Mouse (Mus musculus) CH12.LX (cell line): ENCODE results near the gene Rps26. TPM values are rescaled to one million over a fixed set of nuclear protein-coding genes. Genes with fewer than 3 reads are reported as not detected.

Source experiments
- DNase-seq: peaks from one replicate; pipeline ENCODE4 v3.0.0-alpha.2; 2013; ENCODE audit errors: extremely low read depth
- H3K27ac ChIP-seq: 2 replicates; pipeline ENCODE4 v1.5.1; 2012; ENCODE audit warnings: low read depth, mild to moderate bottlenecking, control low read depth, moderate library complexity; ENCODE audit not compliant: insufficient read depth
- H3K27me3 ChIP-seq: replicated peaks from 2 replicates; pipeline ENCODE3; 2012; ENCODE audit warnings: inconsistent platforms
- H3K36me3 ChIP-seq, 2 experiments: replicated peaks in 1 of 2; 2 replicates each; pipeline versions ENCODE3 to v1.6.1; 2012; ENCODE audit warnings: inconsistent platforms in 1 of 2, low read length in 1 of 2, mild to moderate bottlenecking in 1 of 2, mixed read lengths in 1 of 2, moderate library complexity in 1 of 2; ENCODE audit not compliant: control insufficient read depth in 1 of 2, insufficient read depth in 1 of 2
- H3K4me1 ChIP-seq, 2 experiments: 2 replicates each; pipeline ENCODE4 v1.6.1; 2012; ENCODE audit warnings: inconsistent platforms in 1 of 2, moderate library complexity in 1 of 2; ENCODE audit not compliant: insufficient read depth in 2 of 2, control insufficient read depth in 1 of 2
- H3K4me2 ChIP-seq: 2 replicates; pipeline ENCODE4 v1.6.1; 2012; ENCODE audit warnings: low read depth, mild to moderate bottlenecking, control low read depth; ENCODE audit not compliant: poor library complexity, insufficient read depth, severe bottlenecking
- H3K4me3 ChIP-seq, 3 experiments: fragments of 150-350 bp in 1 of 3; sonication (generic) in 1 of 3; replicated peaks in 1 of 3; 2 replicates each; pipeline versions ENCODE3 to v1.5.1; 2011 to 2012; ENCODE audit warnings: low read depth in 2 of 3, low read length in 2 of 3, mild to moderate bottlenecking in 2 of 3, moderate library complexity in 2 of 3, control low read depth in 1 of 3, improper control_type of control experiment in 1 of 3, inconsistent platforms in 1 of 3, mixed read lengths in 1 of 3; ENCODE audit not compliant: poor library complexity in 1 of 3
- H3K79me2 ChIP-seq: replicated peaks from 2 replicates; pipeline ENCODE4 v1.6.1; 2012; ENCODE audit warnings: mild to moderate bottlenecking, moderate library complexity; ENCODE audit not compliant: control insufficient read depth, poor library complexity, insufficient read depth, severe bottlenecking; ENCODE audit errors: extremely low read depth
- H3K9ac ChIP-seq: 2 replicates; pipeline ENCODE4 v1.6.1; 2012; ENCODE audit warnings: low read depth, mild to moderate bottlenecking, control low read depth, moderate library complexity; ENCODE audit not compliant: insufficient read depth
- H3K9me3 ChIP-seq: replicated peaks from 2 replicates; pipeline ENCODE3; 2012; ENCODE audit warnings: low read length, inconsistent platforms, mixed read lengths
- BHLHE40 ChIP-seq: IDR thresholded peaks from 2 replicates; pipeline ENCODE4 v1.6.1; 2011; ENCODE audit warnings: mild to moderate bottlenecking, low read depth, low read length, improper control_type of control experiment
- CHD1 ChIP-seq: IDR thresholded peaks from 2 replicates; pipeline ENCODE4 v1.6.1; 2012; ENCODE audit warnings: low read depth, low read length, improper control_type of control experiment, inconsistent platforms
- CTCF ChIP-seq, 2 experiments: IDR thresholded peaks in 1 of 2; conservative IDR thresholded peaks in 1 of 2; 2 replicates each; pipeline ENCODE4 v1.5.1; 2011 to 2012; ENCODE audit warnings: low read depth in 2 of 2, low read length in 2 of 2, improper control_type of control experiment in 1 of 2, inconsistent platforms in 1 of 2, mild to moderate bottlenecking in 1 of 2, moderate library complexity in 1 of 2
- E2F4 ChIP-seq: IDR thresholded peaks from 2 replicates; pipeline ENCODE4 v1.6.1; 2011; ENCODE audit warnings: low read depth, low read length, improper control_type of control experiment; ENCODE audit not compliant: insufficient replicate concordance
- ELF1 ChIP-seq: IDR thresholded peaks from 2 replicates; pipeline ENCODE4 v1.6.1; 2014; ENCODE audit warnings: low read depth, mild to moderate bottlenecking, inconsistent platforms, low read length, improper control_type of control experiment
- EP300 ChIP-seq: IDR thresholded peaks from 2 replicates; pipeline ENCODE4 v1.6.1; 2011; ENCODE audit warnings: low read length, improper control_type of control experiment
- GABPA ChIP-seq: IDR thresholded peaks from 2 replicates; pipeline ENCODE4 v1.6.1; 2012; ENCODE audit warnings: low read depth, low read length, improper control_type of control experiment, inconsistent platforms; ENCODE audit not compliant: insufficient replicate concordance
- HCFC1 ChIP-seq: IDR thresholded peaks from 2 replicates; pipeline ENCODE4 v1.6.1; 2012; ENCODE audit warnings: low read depth, mild to moderate bottlenecking, inconsistent platforms, low read length, improper control_type of control experiment
- JUND ChIP-seq: conservative IDR thresholded peaks from 2 replicates; pipeline ENCODE4 v1.6.1; 2011; ENCODE audit warnings: low read depth, low read length, improper control_type of control experiment
- KAT2A ChIP-seq: IDR thresholded peaks from 2 replicates; pipeline ENCODE4 v1.6.1; 2012; ENCODE audit warnings: low read length, improper control_type of control experiment, inconsistent platforms; ENCODE audit not compliant: insufficient replicate concordance
- MAX ChIP-seq: IDR thresholded peaks from 2 replicates; pipeline ENCODE4 v1.6.1; 2011; ENCODE audit warnings: low read length, improper control_type of control experiment
- MAZ ChIP-seq: IDR thresholded peaks from 2 replicates; pipeline ENCODE4 v1.6.1; 2012; ENCODE audit warnings: low read depth, mild to moderate bottlenecking, inconsistent platforms, low read length, improper control_type of control experiment, moderate library complexity
- MEF2A ChIP-seq: IDR thresholded peaks from 2 replicates; pipeline ENCODE4 v1.6.1; 2014; ENCODE audit warnings: low read depth, mild to moderate bottlenecking, inconsistent platforms, low read length, improper control_type of control experiment, borderline replicate concordance
- MXI1 ChIP-seq: IDR thresholded peaks from 2 replicates; pipeline ENCODE4 v1.6.1; 2011; ENCODE audit warnings: mild to moderate bottlenecking, low read depth, low read length, improper control_type of control experiment
- MYC ChIP-seq: IDR thresholded peaks from 2 replicates; pipeline ENCODE4 v1.6.1; 2011; ENCODE audit warnings: low read depth, mild to moderate bottlenecking, improper control_type of control experiment, low read length
- NELFE ChIP-seq: IDR thresholded peaks from 2 replicates; pipeline ENCODE4 v1.6.1; 2011; ENCODE audit warnings: low read depth, low read length, improper control_type of control experiment
- NRF1 ChIP-seq: IDR thresholded peaks from 2 replicates; pipeline ENCODE4 v1.6.1; 2014; ENCODE audit warnings: low read depth, mild to moderate bottlenecking, inconsistent platforms, low read length, improper control_type of control experiment, moderate library complexity
- RAD21 ChIP-seq: IDR thresholded peaks from 2 replicates; pipeline ENCODE4 v1.6.1; 2011; ENCODE audit warnings: low read depth, mild to moderate bottlenecking, low read length, improper control_type of control experiment, moderate library complexity
- SMC3 ChIP-seq: IDR thresholded peaks from 2 replicates; pipeline ENCODE4 v1.6.1; 2011; ENCODE audit warnings: low read depth, low read length, improper control_type of control experiment
- TBP ChIP-seq: conservative IDR thresholded peaks from 2 replicates; pipeline ENCODE4 v1.6.1; 2011; ENCODE audit warnings: low read depth, low read length, improper control_type of control experiment
- TCF12 ChIP-seq: IDR thresholded peaks from 2 replicates; pipeline ENCODE4 v1.6.1; 2014; ENCODE audit warnings: low read depth, mild to moderate bottlenecking, inconsistent platforms, low read length, improper control_type of control experiment
- UBTF ChIP-seq: IDR thresholded peaks from 2 replicates; pipeline ENCODE4 v1.6.1; 2012; ENCODE audit warnings: low read depth, mild to moderate bottlenecking, inconsistent platforms, low read length, improper control_type of control experiment, moderate library complexity
- USF1 ChIP-seq: IDR thresholded peaks from 2 replicates; pipeline ENCODE4 v1.6.1; 2014; ENCODE audit warnings: low read depth, mild to moderate bottlenecking, inconsistent platforms, low read length, improper control_type of control experiment
- ZC3H11A ChIP-seq: IDR thresholded peaks from 2 replicates; pipeline ENCODE4 v1.6.1; 2012; ENCODE audit warnings: low read depth, mild to moderate bottlenecking, inconsistent platforms, low read length, improper control_type of control experiment
- dilution Hi-C: fragments of 300-500 bp; cut with MboI; formaldehyde crosslinking; loops from 2 replicates; pipeline ENCODE4 v1.14.3; 2020; ENCODE audit warnings: low sequenced_read_pairs; ENCODE audit not compliant: extremely low pct_unique_long_range_greater_than_20kb, extremely low pct_ligation_motif_present
- in situ Hi-C: fragments of 300-500 bp; cut with MboI; formaldehyde crosslinking; loops from 3 replicates; pipeline ENCODE4 v1.14.3; 2019; ENCODE audit warnings: low sequenced_read_pairs, low pct_ligation_motif_present, low pct_unique_long_range_greater_than_20kb, mixed read lengths
- polyA plus RNA-seq: library from polyadenylated mRNA; unstranded; fragments of >175 nt; gene quantifications from 2 replicates; pipeline ENCODE4 v1.2.1, GENCODE M21; 2012; ENCODE audit warnings: low read depth; ENCODE audit not compliant: insufficient read length
- total RNA-seq, 2 experiments: library from RNA; depleted of rRNA; stranded (reverse); fragments of 300-350 nt in 1 of 2; fragments of >200 nt in 1 of 2; gene quantifications; 2 replicates each; pipeline ENCODE4 v1.2.3; 2012 to 2014

Gene Rps26
- total and polyA plus RNA-seq, 3 experiments, result 1,906 to 2,987 (median 2,220) TPM

- H3K9me3 ChIP-seq, result no peaks in the 10 kb centered on the region
- in situ Hi-C loops (no loop called here), dilution Hi-C loops (no loop called here)
- TF ChIP-seq EP300, result no peak
- peak; percentile 39; the same call in 1 of the 2 replicates for TF ChIP-seq ELF1
- TF ChIP-seq TCF12, result no peak
- peak; percentile 83; the same call in 1 of the 2 replicates for TF ChIP-seq MYC
- no peak for TF ChIP-seq UBTF
- peak; percentile 62; the same call in 1 of the 2 replicates for TF ChIP-seq MAX
- TF ChIP-seq GABPA, result no peak
- no peak for TF ChIP-seq E2F4
- no peak for TF ChIP-seq NRF1
- no peak for TF ChIP-seq MEF2A
- peak; percentile 71; the same call in 1 of the 2 replicates for TF ChIP-seq TBP
- no peak for TF ChIP-seq ZC3H11A
- no peak for TF ChIP-seq KAT2A
- peak in 1 of 2 experiments; percentile 48; a peak in 2 of 4 replicates for TF ChIP-seq CTCF (conservative IDR thresholded peaks at IDR 0.05 in 1 of 2, IDR thresholded peaks at IDR 0.05 in 1 of 2; ENCODE audit: low read depth in 2 of 2, low read length in 2 of 2)
- peak; percentile 3; the same call in 1 of the 2 replicates for TF ChIP-seq SMC3
- no peak for TF ChIP-seq BHLHE40
- no peak for TF ChIP-seq CHD1
- TF ChIP-seq JUND, result no peak
- no peak for TF ChIP-seq USF1
- 0 out of 2 replicates have a peak, but pooled peaks have one; percentile 26 for TF ChIP-seq MXI1
- no peak for TF ChIP-seq RAD21
- no peak for TF ChIP-seq NELFE
- no peak for TF ChIP-seq MAZ
- no peak for TF ChIP-seq HCFC1
- H3K4me3 ChIP-seq, result peak overlapping the region; percentile 8 to 62 (median 45)
- H3K4me1 ChIP-seq, result peaks cover 0 to 14% of the 10 kb centered on the region in 2 experiments; a peak in 2 of 4 replicates
- no peak for DNase-seq
- H3K27ac ChIP-seq, result no peak overlapping the region
- H3K4me2 ChIP-seq, result peak overlapping the region; percentile 95
- peak overlapping the region; percentile 46; the same call in 1 of the 2 replicates for H3K9ac ChIP-seq
- H3K36me3 ChIP-seq, result no peaks in the 10 kb centered on the region
- H3K27me3 ChIP-seq, result no peaks in the 10 kb centered on the region
- no peaks in the 10 kb centered on the region for H3K79me2 ChIP-seq
Observed at GRCm38 (mm10) chr10:128613154-128613440, 13.4 kb downstream of the Rps26 start.
